Mouse (Mus musculus) liver, embryonic 16.5 days (tissue): ENCODE data around the gene Slc7a5. TPM values are rescaled to one million over a fixed set of nuclear protein-coding genes. Genes with fewer than 3 reads are reported as not detected.

ENCODE experiments used
- ATAC-seq: fragments of 200-750 bp; cut with Nextera tagmentation; 2 replicates; pipeline ENCODE4 v1.8.0; 2017; ENCODE audit warnings: low read depth, mild to moderate bottlenecking, moderate number of reproducible peaks, moderate library complexity
- H3K27ac ChIP-seq: fragments of 300-500 bp; sonication (generic); 2 replicates; pipeline ENCODE4 v1.5.1; 2014; ENCODE audit warnings: mild to moderate bottlenecking, low read length
- H3K27me3 ChIP-seq: fragments of 300-500 bp; sonication (generic); 2 replicates; pipeline ENCODE4 v1.6.1; 2014; ENCODE audit warnings: low read depth, low read length, mixed read lengths; ENCODE audit not compliant: control insufficient read depth, insufficient read depth
- H3K36me3 ChIP-seq: fragments of 300-500 bp; sonication (generic); 2 replicates; pipeline ENCODE4 v1.6.1; 2014; ENCODE audit warnings: mild to moderate bottlenecking; ENCODE audit not compliant: control insufficient read depth, insufficient read depth
- H3K4me1 ChIP-seq: fragments of 300-500 bp; sonication (generic); 2 replicates; pipeline ENCODE4 v1.6.1; 2014; ENCODE audit warnings: low read depth, low read length, mixed read lengths; ENCODE audit not compliant: control insufficient read depth
- H3K4me2 ChIP-seq: fragments of 300-500 bp; sonication (generic); 2 replicates; pipeline ENCODE4 v1.6.1; 2014; ENCODE audit warnings: low read depth, low read length, mixed read lengths
- H3K4me3 ChIP-seq: fragments of 300-500 bp; sonication (generic); 2 replicates; pipeline ENCODE4 v1.5.1; 2014; ENCODE audit warnings: low read depth, mild to moderate bottlenecking, low read length
- H3K9ac ChIP-seq: fragments of 300-500 bp; sonication (generic); 2 replicates; pipeline ENCODE4 v1.6.1; 2014; ENCODE audit warnings: low read depth, low read length
- H3K9me3 ChIP-seq: fragments of 300-500 bp; sonication (generic); replicated peaks from 2 replicates; pipeline ENCODE4 v1.6.1; 2016; ENCODE audit warnings: low read length; ENCODE audit not compliant: control insufficient read depth
- WGBS: fragments of 180-500 bp; shearing (Covaris S2); extraction: QIAGEN DNeasy Blood & Tissue Kit; methylation state at CpG from one replicate; pipeline ENCODE4 v1.1.7; 2014; ENCODE audit not compliant: insufficient replicate concordance; 5-methylcytosine and 5-hydroxymethylcytosine counted together
- polyA plus RNA-seq: library from polyadenylated mRNA; unstranded; fragments of >200 nt; fragmentation: Nextera tagmentation; extraction: Ambion mirVana; gene quantifications from 2 replicates; pipeline ENCODE4 v1.2.1, GENCODE M21; 2015

Gene Slc7a5
- polyA plus RNA-seq, 1 experiment from 2014 or later: 36.9 TPM

- H3K4me3 ChIP-seq: peak overlapping the region; percentile 34; the same call in 1 of the 2 replicates
- ATAC-seq: no peak
- H3K4me2 ChIP-seq: peak overlapping the region; percentile 26; the same call in 1 of the 2 replicates
- no peak overlapping the region for H3K9ac ChIP-seq
- H3K36me3 ChIP-seq: no peaks in the 10 kb centered on the region
- WGBS: 8% methylated on average over 6 of the region's 6 CpGs
- H3K27me3 ChIP-seq: no peaks in the 10 kb centered on the region
- no peaks in the 10 kb centered on the region for H3K9me3 ChIP-seq
- 0 out of 2 replicates have a peak overlapping the region, but pooled peaks have one; percentile 22 for H3K27ac ChIP-seq
- H3K4me1 ChIP-seq: peaks cover 16% of the 10 kb centered on the region
Observed at GRCm38 (mm10) chr8:121832503-121832902, 75.0 kb downstream of the Slc7a5 start.

- Histone ChIP-seq H3K4me2 (peak overlapping the region; percentile 26; the same call in 1 of the 2 replicates), H3K4me1 (peaks cover 16% of the 10 kb centered on the region), H3K27ac (0 out of 2 replicates have a peak overlapping the region, but pooled peaks have one; percentile 22), H3K36me3 (no peaks in the 10 kb centered on the region), H3K4me3 (no peak overlapping the region), H3K9me3 (no peaks in the 10 kb centered on the region), H3K9ac (no peak overlapping the region), H3K27me3 (no peaks in the 10 kb centered on the region)
- no peak for ATAC-seq
- WGBS: 67% methylated on average over 2 of the region's 2 CpGs
Observed at GRCm38 (mm10) chr8:121832061-121832460, 75.4 kb downstream of the Slc7a5 start.

Other genes starting within 250 kb of the Slc7a5 start
- gene Jph3, start 178.1 kb downstream of the Slc7a5 start, polyA plus RNA-seq: 0.07 and 0.08 TPM in 2 replicates
- 16.1 and 17.3 TPM in 2 replicates for gene Klhdc4, start 78.1 kb downstream of the Slc7a5 start, polyA plus RNA-seq
- gene Car5a, start 37.2 kb upstream of the Slc7a5 start, polyA plus RNA-seq: 5.6 and 8.4 TPM in 2 replicates
- gene Banp, start 42.1 kb upstream of the Slc7a5 start, polyA plus RNA-seq: 17.1 and 20.2 TPM in 2 replicates